Mouse (Mus musculus) midbrain, embryonic 16.5 days (tissue): ENCODE measurements at regions not wholly inside any gene's neighbourhood (a gene's known extent, or its start where the extent isn't known, plus 50 kb on each side); places are given as distances from the start of the nearest gene placed in this dataset.

Source experiments
- ATAC-seq: fragments of 200-750 bp; cut with Nextera tagmentation; 2 replicates; pipeline ENCODE4 v1.8.0; 2017; ENCODE audit warnings: moderate TSS enrichment
- H3K27ac ChIP-seq: fragments of 300-500 bp; sonication (generic); 2 replicates; pipeline ENCODE4 v1.5.1; 2014; ENCODE audit warnings: mild to moderate bottlenecking, low read length, mixed read lengths
- H3K27me3 ChIP-seq: fragments of 300-500 bp; sonication (generic); 2 replicates; pipeline ENCODE4 v1.6.1; 2014; ENCODE audit warnings: low read depth, low read length, mixed read lengths; ENCODE audit not compliant: control insufficient read depth, insufficient read depth
- H3K36me3 ChIP-seq: fragments of 300-500 bp; sonication (generic); 2 replicates; pipeline ENCODE4 v1.6.1; 2014; ENCODE audit warnings: mild to moderate bottlenecking, low read length, moderate library complexity, mixed read lengths; ENCODE audit not compliant: control insufficient read depth, insufficient read depth
- H3K4me1 ChIP-seq: fragments of 300-500 bp; sonication (generic); 2 replicates; pipeline ENCODE4 v1.6.1; 2014; ENCODE audit warnings: mild to moderate bottlenecking, low read length, mixed read lengths; ENCODE audit not compliant: control insufficient read depth, insufficient read depth
- H3K4me2 ChIP-seq: fragments of 300-500 bp; sonication (generic); 2 replicates; pipeline ENCODE4 v1.6.1; 2014; ENCODE audit warnings: mild to moderate bottlenecking, low read length, mixed read lengths
- H3K4me3 ChIP-seq: fragments of 300-500 bp; sonication (generic); 2 replicates; pipeline ENCODE4 v1.5.1; 2014; ENCODE audit warnings: low read depth, mild to moderate bottlenecking, low read length, moderate library complexity, mixed read lengths
- H3K9ac ChIP-seq: fragments of 300-500 bp; sonication (generic); 2 replicates; pipeline ENCODE4 v1.6.1; 2014; ENCODE audit warnings: low read depth, low read length, mixed read lengths
- H3K9me3 ChIP-seq: fragments of 300-500 bp; sonication (generic); replicated peaks from 2 replicates; pipeline ENCODE4 v1.6.1; 2014; ENCODE audit warnings: mild to moderate bottlenecking, low read length, mixed read lengths; ENCODE audit not compliant: control insufficient read depth, poor library complexity, severe bottlenecking
- WGBS: fragments of 180-500 bp; shearing (Covaris S2); extraction: QIAGEN DNeasy Blood & Tissue Kit; methylation state at CpG from one replicate; pipeline ENCODE4 v1.1.7; 2014; 5-methylcytosine and 5-hydroxymethylcytosine counted together

DNA sequence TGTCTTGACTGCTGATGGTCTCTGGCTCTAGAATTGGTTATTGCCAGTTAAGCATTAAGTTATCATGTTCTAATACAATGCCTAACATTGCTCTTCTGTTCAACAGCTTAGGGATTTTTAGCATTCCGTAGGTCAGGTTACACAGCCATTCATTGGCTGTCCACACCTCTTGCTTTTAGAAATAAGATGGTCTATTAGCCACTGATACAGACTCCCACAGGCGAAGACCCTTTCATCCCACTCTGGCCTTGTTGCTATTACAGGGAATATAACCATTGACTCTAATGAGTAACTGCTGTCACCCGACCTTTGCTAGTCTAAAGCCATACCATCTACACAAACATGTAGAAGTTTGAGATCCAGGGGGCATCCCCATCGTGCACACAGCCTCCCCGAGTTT lies 191.6 kb downstream of the Papss1 start:
- Histone ChIP-seq H3K27ac (no peak overlapping the region), H3K9me3 (no peaks in the 10 kb centered on the region), H3K27me3 (no peaks in the 10 kb centered on the region), H3K4me3 (no peak overlapping the region), H3K36me3 (no peaks in the 10 kb centered on the region), H3K4me1 (no peaks in the 10 kb centered on the region), H3K4me2 (no peak overlapping the region), H3K9ac (no peak overlapping the region)
- WGBS: 82% methylated on average over 5 of the region's 5 CpGs
- no peak for ATAC-seq

DNA sequence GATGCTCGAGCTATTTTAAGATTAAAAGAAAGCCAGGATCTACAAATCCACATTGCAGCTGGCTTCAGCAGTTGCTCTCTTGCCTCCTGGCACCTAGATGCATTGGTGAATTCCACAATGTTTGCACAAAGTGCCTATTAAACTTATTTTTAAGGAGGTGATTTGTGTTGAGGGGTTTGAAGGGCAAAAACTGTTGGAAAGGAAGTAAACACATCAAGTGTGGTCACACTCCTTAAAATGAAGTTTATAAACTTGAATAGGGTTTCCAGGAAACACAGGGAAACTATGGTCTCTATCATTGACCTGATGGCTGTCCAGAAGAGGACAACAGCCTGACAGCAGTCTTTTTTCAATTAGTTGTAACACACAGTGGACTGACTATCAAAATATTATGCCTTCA lies 205.4 kb downstream of the Papss1 start:
- 74% methylated on average over 1 of the region's 1 CpGs for WGBS
- H3K4me2 ChIP-seq: no peak overlapping the region
- no peaks in the 10 kb centered on the region for H3K4me1 ChIP-seq
- no peaks in the 10 kb centered on the region for H3K27me3 ChIP-seq
- no peak overlapping the region for H3K9ac ChIP-seq
- H3K36me3 ChIP-seq: no peaks in the 10 kb centered on the region
- no peak overlapping the region for H3K27ac ChIP-seq
- no peaks in the 10 kb centered on the region for H3K9me3 ChIP-seq
- no peak for ATAC-seq
- H3K4me3 ChIP-seq: no peak overlapping the region

DNA sequence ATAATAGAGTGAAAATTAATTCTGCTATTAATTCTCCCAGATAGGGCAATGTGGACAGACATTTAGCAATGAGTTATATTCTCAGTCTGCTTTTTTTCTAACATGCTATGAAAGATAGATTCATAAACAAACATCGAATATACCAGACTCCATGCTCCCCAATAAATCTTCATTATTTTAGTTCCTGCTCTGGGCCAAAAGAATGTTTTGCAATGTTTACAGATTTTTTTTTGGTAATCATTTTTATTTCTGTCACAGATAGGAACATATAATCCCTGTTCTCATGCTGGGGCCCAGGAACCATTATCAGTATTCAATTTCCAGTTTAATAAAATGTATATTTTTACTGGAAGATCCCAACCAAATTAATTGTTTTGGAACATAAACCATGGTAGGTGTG lies 205.9 kb downstream of the Papss1 start:
- Histone ChIP-seq H3K36me3 (no peaks in the 10 kb centered on the region), H3K9ac (no peak overlapping the region), H3K27me3 (no peaks in the 10 kb centered on the region), H3K4me3 (no peak overlapping the region), H3K27ac (no peak overlapping the region), H3K4me1 (no peaks in the 10 kb centered on the region), H3K4me2 (no peak overlapping the region), H3K9me3 (no peaks in the 10 kb centered on the region)
- 100% methylated on average over 1 of the region's 1 CpGs for WGBS
- no peak for ATAC-seq

DNA sequence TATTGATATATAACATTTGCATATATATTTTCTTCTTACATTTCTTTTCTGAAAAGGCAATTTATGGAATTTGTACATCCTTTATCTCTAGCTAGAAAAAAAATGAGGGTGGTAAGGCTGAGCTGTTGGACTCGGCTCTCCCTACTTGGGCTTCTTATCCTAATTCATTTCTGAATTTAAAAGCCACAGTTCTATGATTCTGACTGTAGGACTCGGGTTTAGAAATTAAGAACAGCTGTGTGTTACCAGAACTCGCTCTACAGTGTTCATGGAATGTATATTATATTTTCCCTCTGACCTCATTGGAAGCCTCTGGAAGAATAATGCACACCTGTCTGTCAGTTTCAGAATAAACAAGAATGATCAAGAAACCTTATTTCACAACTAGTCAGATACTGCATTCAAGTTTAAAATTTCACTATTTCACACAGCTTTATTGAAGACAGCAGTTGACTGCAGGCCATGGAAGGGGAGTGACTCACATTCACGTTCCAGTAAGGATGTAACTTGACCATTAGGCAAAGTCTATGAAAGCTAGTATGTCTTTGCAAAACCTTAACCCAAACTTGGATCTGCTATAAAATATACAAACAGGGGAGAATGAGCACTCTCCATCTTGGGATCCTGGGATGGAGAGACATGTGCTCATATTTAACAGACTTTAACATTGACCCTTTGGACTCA lies 207.4 kb downstream of the Papss1 start:
- Histone ChIP-seq H3K4me2 (no peak overlapping the region), H3K4me3 (no peak overlapping the region), H3K9ac (no peak overlapping the region), H3K9me3 (no peaks in the 10 kb centered on the region), H3K36me3 (no peaks in the 10 kb centered on the region), H3K4me1 (no peaks in the 10 kb centered on the region), H3K27me3 (no peaks in the 10 kb centered on the region), H3K27ac (no peak overlapping the region)
- WGBS: 77% methylated on average over 4 of the region's 4 CpGs
- no peak for ATAC-seq

DNA sequence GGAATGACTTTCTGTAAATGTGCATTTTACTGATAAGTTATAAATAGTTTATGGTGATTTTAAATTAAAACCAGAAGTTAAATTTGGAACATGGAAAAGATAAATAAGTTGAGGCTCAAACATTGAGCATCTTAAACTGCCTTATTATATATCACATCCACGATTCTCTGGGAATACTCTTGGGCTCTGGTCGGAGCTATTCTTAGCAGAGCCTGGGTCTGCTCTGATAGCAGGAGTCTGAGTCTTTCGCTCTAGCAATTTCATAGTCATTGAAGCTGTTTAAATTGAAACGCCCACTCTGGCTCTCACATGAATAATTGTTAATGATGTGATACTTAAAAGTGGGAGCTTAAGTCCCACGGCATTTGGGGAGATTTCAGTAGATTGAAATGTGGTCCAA lies 208.0 kb downstream of the Papss1 start:
- H3K4me3 ChIP-seq: no peak overlapping the region
- H3K4me2 ChIP-seq: no peak overlapping the region
- H3K27ac ChIP-seq: no peak overlapping the region
- no peaks in the 10 kb centered on the region for H3K9me3 ChIP-seq
- H3K9ac ChIP-seq: no peak overlapping the region
- H3K36me3 ChIP-seq: no peaks in the 10 kb centered on the region
- no peaks in the 10 kb centered on the region for H3K4me1 ChIP-seq
- peak; percentile 78; the same call in 1 of the 2 replicates for ATAC-seq
- WGBS: 69% methylated on average over 5 of the region's 5 CpGs
- H3K27me3 ChIP-seq: no peaks in the 10 kb centered on the region

DNA sequence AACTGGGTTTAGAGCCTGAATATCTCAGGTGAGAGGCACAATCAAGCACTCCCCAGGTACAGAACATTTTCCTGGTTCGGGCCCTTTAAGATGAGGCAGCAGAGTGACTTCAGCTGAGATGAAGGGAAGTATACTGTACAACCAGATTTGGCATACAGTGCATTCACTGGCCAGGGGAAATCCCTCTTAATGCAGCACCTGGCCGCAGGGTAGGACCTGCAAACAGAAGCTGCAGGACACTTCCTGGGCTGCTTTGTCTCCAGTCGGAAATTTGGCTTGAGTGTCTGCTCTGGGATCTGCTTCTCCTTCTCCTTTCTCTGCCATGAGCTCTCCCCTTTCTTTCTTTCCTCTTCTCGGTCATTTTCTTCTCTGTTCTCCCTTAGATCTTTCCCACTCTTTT lies 210.9 kb downstream of the Papss1 start:
- Histone ChIP-seq H3K9me3 (no peaks in the 10 kb centered on the region), H3K27ac (no peak overlapping the region), H3K4me3 (no peak overlapping the region), H3K9ac (no peak overlapping the region), H3K4me2 (no peak overlapping the region), H3K27me3 (no peaks in the 10 kb centered on the region), H3K36me3 (no peaks in the 10 kb centered on the region), H3K4me1 (no peaks in the 10 kb centered on the region)
- WGBS: 79% methylated on average over 4 of the region's 4 CpGs
- ATAC-seq: no peak

DNA sequence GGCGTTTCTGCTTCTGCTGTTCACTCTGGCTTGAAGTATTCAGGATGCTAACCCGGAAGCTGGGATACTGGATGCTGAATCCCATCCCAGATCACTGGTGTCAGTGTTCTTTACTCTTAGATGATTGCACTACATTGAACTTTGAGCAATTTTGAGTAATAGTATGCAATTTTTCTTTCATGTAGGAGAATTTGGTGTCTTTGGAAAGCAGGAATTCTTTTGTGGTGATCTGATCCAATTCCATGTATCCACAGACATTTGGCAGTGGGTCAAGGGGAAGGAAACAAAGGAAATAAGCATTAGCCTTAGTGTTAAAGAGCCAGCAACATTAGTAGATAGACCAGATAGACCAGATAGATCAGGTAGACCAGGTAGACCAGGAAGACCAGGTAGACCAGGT lies 212.1 kb downstream of the Papss1 start:
- no peak overlapping the region for H3K4me3 ChIP-seq
- no peaks in the 10 kb centered on the region for H3K36me3 ChIP-seq
- no peak overlapping the region for H3K4me2 ChIP-seq
- H3K27me3 ChIP-seq: no peaks in the 10 kb centered on the region
- H3K9me3 ChIP-seq: no peaks in the 10 kb centered on the region
- H3K27ac ChIP-seq: no peak overlapping the region
- 92% methylated on average over 2 of the region's 2 CpGs for WGBS
- ATAC-seq: no peak
- no peaks in the 10 kb centered on the region for H3K4me1 ChIP-seq
- no peak overlapping the region for H3K9ac ChIP-seq

DNA sequence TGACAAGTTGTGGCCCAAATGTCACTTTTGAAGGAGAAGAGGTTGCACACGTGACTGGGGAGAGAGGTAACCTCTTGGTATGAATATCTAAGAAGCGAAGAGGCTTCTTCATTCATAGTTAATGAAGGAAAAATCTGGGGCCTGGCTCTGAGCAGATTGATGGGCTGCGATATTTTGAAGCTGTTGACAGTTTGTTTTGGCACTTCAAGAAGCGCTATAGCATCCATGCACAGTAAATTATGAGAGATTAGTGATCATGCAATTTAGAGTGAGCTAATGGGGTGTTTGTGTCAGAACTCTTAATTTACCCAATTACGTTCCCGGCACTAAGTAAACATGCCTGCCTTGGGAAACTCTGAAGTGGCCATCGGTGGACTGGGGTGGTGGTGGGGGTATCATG lies 215.2 kb downstream of the Papss1 start:
- WGBS: 83% methylated on average over 7 of the region's 7 CpGs

DNA sequence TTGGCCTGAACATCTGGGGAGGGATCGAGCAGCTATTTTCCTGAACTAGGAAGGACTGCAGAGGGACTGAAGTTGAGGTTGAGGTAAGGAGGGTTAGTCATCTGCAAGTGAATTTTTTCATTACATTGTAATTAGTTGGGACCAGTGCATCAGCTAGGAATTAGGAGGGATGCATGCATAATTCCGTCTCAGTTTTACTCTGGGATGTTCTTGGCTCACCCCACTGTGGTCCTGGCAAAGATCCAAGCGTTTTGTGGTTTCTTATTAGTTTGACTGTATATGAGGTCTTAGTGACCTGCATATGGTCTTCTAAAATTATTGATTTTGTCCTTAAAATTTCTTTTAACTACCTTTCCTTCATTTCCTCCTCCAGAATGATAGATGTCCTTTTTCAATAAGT lies 221.0 kb downstream of the Papss1 start:
- no peaks in the 10 kb centered on the region for H3K9me3 ChIP-seq
- no peak overlapping the region for H3K27ac ChIP-seq
- H3K9ac ChIP-seq: no peak overlapping the region
- ATAC-seq: no peak
- H3K4me3 ChIP-seq: no peak overlapping the region
- 78% methylated on average over 3 of the region's 3 CpGs for WGBS
- H3K4me1 ChIP-seq: no peaks in the 10 kb centered on the region
- H3K36me3 ChIP-seq: no peaks in the 10 kb centered on the region
- no peaks in the 10 kb centered on the region for H3K27me3 ChIP-seq
- no peak overlapping the region for H3K4me2 ChIP-seq

More for the DNA sequence above, 215.2 kb downstream of the Papss1 start:
- no peak for ATAC-seq
- Histone ChIP-seq H3K27ac (no peak overlapping the region), H3K4me1 (no peaks in the 10 kb centered on the region), H3K9ac (no peak overlapping the region), H3K27me3 (no peaks in the 10 kb centered on the region), H3K9me3 (no peaks in the 10 kb centered on the region), H3K4me3 (no peak overlapping the region), H3K36me3 (no peaks in the 10 kb centered on the region), H3K4me2 (no peak overlapping the region)
